Mouse (Mus musculus): ENCODE data around the gene Klrb1b.

DNA sequence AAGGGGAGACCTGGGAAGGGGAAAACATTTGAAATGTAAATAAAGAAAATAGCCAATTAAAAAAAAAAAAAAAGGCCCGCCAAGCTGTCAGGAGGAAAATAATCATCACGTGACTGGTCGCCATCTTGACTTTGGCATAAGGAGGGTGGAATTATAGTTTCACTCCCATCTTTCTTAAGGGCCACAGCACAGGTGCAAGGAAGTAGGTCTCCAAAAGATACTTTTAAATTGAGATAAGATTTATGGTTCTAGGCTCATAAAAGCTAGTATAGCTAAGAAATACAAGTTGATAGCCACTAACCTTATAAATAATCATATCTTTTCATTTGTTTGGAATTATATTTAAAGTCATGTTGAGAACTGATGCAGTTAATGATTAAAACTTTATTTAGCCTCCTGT lies 28.8 kb upstream of the Klrb1b start:
- TF ChIP-seq CTCF (IDR thresholded peaks at IDR 0.05; ENCODE audit: borderline replicate concordance, control insufficient read depth, extremely low read depth, insufficient read depth, low read length, poor library complexity) (no peak), POLR2A (IDR thresholded peaks at IDR 0.05; ENCODE audit: control insufficient read depth, extremely low read depth, insufficient read depth, low read length, poor library complexity) (no peak)

Data from thymus, adult 2 months (tissue).